Mouse (Mus musculus) hindbrain, embryonic 15.5 days (tissue): ENCODE data around the gene Lrp6. TPM values are rescaled to one million over a fixed set of nuclear protein-coding genes. Genes with fewer than 3 reads are reported as not detected.

Experiments used
- ATAC-seq: fragments of 200-750 bp; cut with Nextera tagmentation; 2 replicates; pipeline ENCODE4 v1.8.0; 2017; ENCODE audit warnings: low read depth, moderate number of reproducible peaks, moderate TSS enrichment; ENCODE audit not compliant: low FRiP score
- H3K27ac ChIP-seq: fragments of 300-500 bp; sonication (generic); replicated peaks from 2 replicates; pipeline ENCODE4 v1.5.1; 2015; ENCODE audit warnings: mild to moderate bottlenecking, inconsistent platforms
- H3K27me3 ChIP-seq: fragments of 300-500 bp; sonication (generic); 2 replicates; pipeline ENCODE4 v1.6.1; 2015; ENCODE audit warnings: control low read depth, inconsistent platforms
- H3K36me3 ChIP-seq: fragments of 300-500 bp; sonication (generic); 2 replicates; pipeline ENCODE4 v1.6.1; 2015; ENCODE audit warnings: control low read depth, inconsistent platforms
- H3K4me1 ChIP-seq: fragments of 300-500 bp; sonication (generic); replicated peaks from 2 replicates; pipeline ENCODE4 v1.6.1; 2015; ENCODE audit warnings: control low read depth, inconsistent platforms
- H3K4me2 ChIP-seq: fragments of 300-500 bp; sonication (generic); 2 replicates; pipeline ENCODE4 v1.6.1; 2015; ENCODE audit warnings: moderate library complexity, mild to moderate bottlenecking, inconsistent platforms
- H3K4me3 ChIP-seq: fragments of 300-500 bp; sonication (generic); 2 replicates; pipeline ENCODE4 v1.5.1; 2015; ENCODE audit warnings: mild to moderate bottlenecking, inconsistent platforms
- H3K9ac ChIP-seq: fragments of 300-500 bp; sonication (generic); 2 replicates; pipeline ENCODE4 v1.6.1; 2015; ENCODE audit warnings: inconsistent platforms
- H3K9me3 ChIP-seq: fragments of 300-500 bp; sonication (generic); 2 replicates; pipeline ENCODE4 v1.6.1; 2016; ENCODE audit warnings: control low read depth, inconsistent platforms
- WGBS: fragments of 180-500 bp; shearing (Covaris S2); methylation state at CpG from one replicate; pipeline ENCODE4 v1.1.7; 2015; 5-methylcytosine and 5-hydroxymethylcytosine counted together
- polyA plus RNA-seq: library from polyadenylated mRNA; unstranded; fragments of >200 nt; fragmentation: Nextera tagmentation; extraction: Ambion mirVana; gene quantifications from 2 replicates; pipeline ENCODE4 v1.2.1, GENCODE M21; 2015

Lrp6 gene
- polyA plus RNA-seq, 1 experiment from 2014 or later: 16.4 TPM

GRCm38 (mm10) chr6:134420375-134420774 is 146.4 kb downstream of the Lrp6 start:
- WGBS: 86% methylated on average over 8 of the region's 8 CpGs
- H3K36me3 ChIP-seq: no peaks in the 10 kb centered on the region
- no peaks in the 10 kb centered on the region for H3K9me3 ChIP-seq
- no peak overlapping the region for H3K4me3 ChIP-seq
- no peaks in the 10 kb centered on the region for H3K27me3 ChIP-seq
- H3K4me2 ChIP-seq: no peak overlapping the region
- no peak for ATAC-seq
- H3K4me1 ChIP-seq: no peaks in the 10 kb centered on the region; the same call in 1 of the 2 replicates
- no peak overlapping the region for H3K27ac ChIP-seq
- H3K9ac ChIP-seq: no peak overlapping the region

- H3K27ac ChIP-seq: no peak overlapping the region
- H3K4me1 ChIP-seq: no peaks in the 10 kb centered on the region
- H3K27me3 ChIP-seq: no peaks in the 10 kb centered on the region
- H3K36me3 ChIP-seq: no peaks in the 10 kb centered on the region
- H3K9me3 ChIP-seq: no peaks in the 10 kb centered on the region
- ATAC-seq: no peak
- H3K4me2 ChIP-seq: no peak overlapping the region
- no peak overlapping the region for H3K4me3 ChIP-seq
- WGBS: 72% methylated on average over 3 of the region's 3 CpGs
- no peak overlapping the region for H3K9ac ChIP-seq
Measured at GRCm38 (mm10) chr6:134417886-134418285, 148.9 kb downstream of the Lrp6 start.

GRCm38 (mm10) chr6:134416556-134417105 is 150.1 kb downstream of the Lrp6 start:
- H3K9ac ChIP-seq: no peak overlapping the region
- WGBS: 57% methylated on average over 3 of the region's 3 CpGs

GRCm38 (mm10) chr6:134414532-134414883 is 152.3 kb downstream of the Lrp6 start:
- Histone ChIP-seq H3K36me3 (no peaks in the 10 kb centered on the region), H3K4me1 (no peaks in the 10 kb centered on the region), H3K4me2 (no peak overlapping the region), H3K9me3 (no peaks in the 10 kb centered on the region), H3K4me3 (no peak overlapping the region), H3K27me3 (no peaks in the 10 kb centered on the region), H3K27ac (no peak overlapping the region), H3K9ac (no peak overlapping the region)
- no peak for ATAC-seq
- WGBS: 72% methylated on average over 4 of the region's 4 CpGs

More at GRCm38 (mm10) chr6:134416556-134417105, 150.1 kb downstream of the Lrp6 start:
- Histone ChIP-seq H3K9me3 (no peaks in the 10 kb centered on the region), H3K4me1 (no peaks in the 10 kb centered on the region), H3K27me3 (no peaks in the 10 kb centered on the region), H3K4me2 (no peak overlapping the region), H3K4me3 (no peak overlapping the region), H3K27ac (no peak overlapping the region), H3K36me3 (no peaks in the 10 kb centered on the region)
- ATAC-seq: no peak

- Histone ChIP-seq H3K9me3 (no peaks in the 10 kb centered on the region), H3K27ac (no peak overlapping the region), H3K4me3 (no peak overlapping the region), H3K27me3 (no peaks in the 10 kb centered on the region), H3K9ac (no peak overlapping the region), H3K4me1 (no peaks in the 10 kb centered on the region), H3K4me2 (no peak overlapping the region), H3K36me3 (no peaks in the 10 kb centered on the region)
- WGBS: 68% methylated on average over 18 of the region's 18 CpGs
- ATAC-seq: no peak
Measured at GRCm38 (mm10) chr6:134413706-134414531, 152.8 kb downstream of the Lrp6 start.

GRCm38 (mm10) chr6:134407226-134407625 is 159.5 kb downstream of the Lrp6 start:
- no peak overlapping the region for H3K4me2 ChIP-seq
- H3K4me3 ChIP-seq: no peak overlapping the region
- H3K27me3 ChIP-seq: no peaks in the 10 kb centered on the region
- WGBS: 71% methylated on average over 5 of the region's 5 CpGs
- no peak overlapping the region for H3K27ac ChIP-seq
- no peaks in the 10 kb centered on the region for H3K4me1 ChIP-seq
- H3K9me3 ChIP-seq: no peaks in the 10 kb centered on the region
- ATAC-seq: no peak
- H3K9ac ChIP-seq: no peak overlapping the region
- no peaks in the 10 kb centered on the region for H3K36me3 ChIP-seq

- Histone ChIP-seq H3K27ac (no peak overlapping the region), H3K27me3 (no peaks in the 10 kb centered on the region), H3K4me3 (no peak overlapping the region), H3K4me2 (no peak overlapping the region), H3K9me3 (no peaks in the 10 kb centered on the region), H3K4me1 (no peaks in the 10 kb centered on the region), H3K36me3 (no peaks in the 10 kb centered on the region), H3K9ac (no peak overlapping the region)
- ATAC-seq: no peak
- 84% methylated on average over 9 of the region's 9 CpGs for WGBS
Measured at GRCm38 (mm10) chr6:134403684-134404070, 163.1 kb downstream of the Lrp6 start.

- Histone ChIP-seq H3K4me3 (no peak overlapping the region), H3K4me1 (no peaks in the 10 kb centered on the region), H3K9me3 (no peaks in the 10 kb centered on the region), H3K27ac (no peak overlapping the region), H3K27me3 (no peaks in the 10 kb centered on the region), H3K9ac (no peak overlapping the region), H3K4me2 (no peak overlapping the region), H3K36me3 (no peaks in the 10 kb centered on the region)
- 45% methylated on average over 16 of the region's 16 CpGs for WGBS
- no peak for ATAC-seq
Measured at GRCm38 (mm10) chr6:134402914-134403683, 163.7 kb downstream of the Lrp6 start.

Other genes with a start within 250 kb of the Lrp6 start
- gene Bcl2l14, start 170.6 kb downstream of the Lrp6 start, polyA plus RNA-seq: 0.12 TPM in 1 of 2 replicates, not detected in the other
- gene Mansc1, start 65.5 kb upstream of the Lrp6 start, polyA plus RNA-seq: 1.3 and 1.4 TPM in 2 replicates
- 42.5 and 43.6 TPM in 2 replicates for gene Borcs5, start 72.5 kb upstream of the Lrp6 start, polyA plus RNA-seq
- gene Dusp16, start 225.7 kb upstream of the Lrp6 start, polyA plus RNA-seq: 5.5 and 5.7 TPM in 2 replicates